In genomic region chr1:133908659-133909575, GRCm38 (mm10) we compare ENCODE assay signal across 8 mouse cellular contexts. TPM values are rescaled to one million over a fixed set of nuclear protein-coding genes. Genes with fewer than 3 reads are reported as not detected.
DNase-seq lines count a peak whose midpoint lies in the region; ATAC-seq lines count a peak whose summit lies in the region.

No protein-coding gene starts in this region.

- no peaks in the 10 kb centered on the region for H3K36me3 ChIP-seq in embryonic facial prominence, embryonic 13.5 days

- no peaks in the 10 kb centered on the region for H3K9me3 ChIP-seq in embryonic facial prominence, embryonic 13.5 days

- peak overlapping the region; percentile 44 for H3K4me3 ChIP-seq in embryonic facial prominence, embryonic 13.5 days

- H3K4me1 ChIP-seq in embryonic facial prominence, embryonic 13.5 days: peaks cover 27% of the 10 kb centered on the region

- peak overlapping the region; percentile 78 for H3K27ac ChIP-seq in embryonic facial prominence, embryonic 13.5 days

- 10% methylated on average over 27 of the region's 27 CpGs for WGBS in embryonic facial prominence, embryonic 13.5 days

- peak overlapping the region; percentile 93 for H3K4me2 ChIP-seq in embryonic facial prominence, embryonic 13.5 days

- peak overlapping the region; percentile 71 for H3K9ac ChIP-seq in embryonic facial prominence, embryonic 13.5 days

- DNase-seq in adrenal gland, adult 18-20 months (ENCODE audit: low spot score in 2 of 2): peak; percentile 51 to 52
- no peak for DNase-seq in adrenal gland, postnatal 4 days (ENCODE audit: low spot score in 2 of 2)
- DNase-seq in NIH3T3 (ENCODE audit: low read depth): peak; percentile 37
- peak; percentile 48 for DNase-seq in heart, postnatal 4 days
- peak; percentile 47 to 56 for DNase-seq in layer of hippocampus, postnatal 10 days (ENCODE audit: low spot score in 2 of 2)
- DNase-seq in yolk sac, embryonic 10.5 days (ENCODE audit: low spot score): no peak

- no peak; the same call in 1 of the 2 replicates for ATAC-seq in embryonic facial prominence, embryonic 13.5 days (ENCODE audit: insufficient number of reproducible peaks, insufficient read depth, low FRiP score, low TSS enrichment, low read depth)
- ATAC-seq in megakaryocyte-erythroid progenitor cell, adult 5-6 weeks (replicated peaks; ENCODE audit: low FRiP score, low TSS enrichment, poor library complexity, severe bottlenecking): peak; percentile 58

- peaks cover 13% of the 10 kb centered on the region for H3K27me3 ChIP-seq in embryonic facial prominence, embryonic 13.5 days

RNA-seq across cellular contexts. Expression of gene Optc, which starts 1.1 kb away (rescaled TPM):
- total RNA-seq in adrenal gland, adult 18-20 months (2021): 1 to 10 TPM; 1.0 to 1.4 TPM
- total RNA-seq in adrenal gland, postnatal 4 days (2021): 1 to 10 TPM; 2.1 to 3.3 TPM
- polyA plus RNA-seq in embryonic facial prominence, embryonic 13.5 days (2015; fragmentation: Nextera tagmentation; extraction: Ambion mirVana): 0.81 and 1.0 TPM in 2 replicates
- under 1 TPM; 0.16 to 0.29 TPM for total RNA-seq in heart, postnatal 4 days (2021)
- 1 to 10 TPM in 1 of 2 experiments, under 1 TPM in 1; 0.94 to 1.1 TPM for total RNA-seq in layer of hippocampus, postnatal 10 days (2021)
- not detected in 2 replicates for total RNA-seq in megakaryocyte-erythroid progenitor cell, adult 5-6 weeks (2014; fragmentation: Nextera tagmentation)
- 2.0 TPM in 1 of 2 replicates, not detected in the other for total RNA-seq in megakaryocyte-erythroid progenitor cell, adult 5-6 weeks (2017)

RNA-seq across cellular contexts. Expression of gene Prelp, which starts 12.3 kb away (rescaled TPM):
- total RNA-seq in adrenal gland, adult 18-20 months (2021): 10 to 100 TPM; 43.0 to 91.5 TPM
- total RNA-seq in adrenal gland, postnatal 4 days (2021): 10 to 100 TPM; 16.3 to 20.1 TPM
- polyA plus RNA-seq in embryonic facial prominence, embryonic 13.5 days (2015; fragmentation: Nextera tagmentation; extraction: Ambion mirVana): 3.3 and 5.0 TPM in 2 replicates
- total RNA-seq in heart, postnatal 4 days (2021): 10 to 100 TPM; 14.5 to 15.0 TPM
- total RNA-seq in layer of hippocampus, postnatal 10 days (2021): 1 to 10 TPM; 4.1 to 4.6 TPM
- total RNA-seq in megakaryocyte-erythroid progenitor cell, adult 5-6 weeks (2014; fragmentation: Nextera tagmentation): 0.20 TPM in 1 of 2 replicates, not detected in the other
- not detected in 2 replicates for total RNA-seq in megakaryocyte-erythroid progenitor cell, adult 5-6 weeks (2017)

Comparison
In these comparisons a context has a peak if more than half of its experiments do, and no peak if none do; other contexts are left out.
1. DNase-seq: peak in adrenal gland, adult 18-20 months (2 of 2), NIH3T3 (single experiment), heart, postnatal 4 days (single experiment) and layer of hippocampus, postnatal 10 days (2 of 2); none in adrenal gland, postnatal 4 days (0 of 2) and yolk sac, embryonic 10.5 days (single experiment).
2. RNA of gene Prelp, which starts 12.3 kb away (total RNA-seq): 43.0 to 91.5 TPM in adrenal gland, adult 18-20 months, 16.3 to 20.1 TPM in adrenal gland, postnatal 4 days, 14.5 to 15.0 TPM in heart, postnatal 4 days and 4.1 to 4.6 TPM in layer of hippocampus, postnatal 10 days; 0.20 TPM in megakaryocyte-erythroid progenitor cell, adult 5-6 weeks; every median in the first group is over 4 times any median in the second.